Comparison of ENCODE assay signal across 16 mouse cellular contexts in the genomic region with DNA sequence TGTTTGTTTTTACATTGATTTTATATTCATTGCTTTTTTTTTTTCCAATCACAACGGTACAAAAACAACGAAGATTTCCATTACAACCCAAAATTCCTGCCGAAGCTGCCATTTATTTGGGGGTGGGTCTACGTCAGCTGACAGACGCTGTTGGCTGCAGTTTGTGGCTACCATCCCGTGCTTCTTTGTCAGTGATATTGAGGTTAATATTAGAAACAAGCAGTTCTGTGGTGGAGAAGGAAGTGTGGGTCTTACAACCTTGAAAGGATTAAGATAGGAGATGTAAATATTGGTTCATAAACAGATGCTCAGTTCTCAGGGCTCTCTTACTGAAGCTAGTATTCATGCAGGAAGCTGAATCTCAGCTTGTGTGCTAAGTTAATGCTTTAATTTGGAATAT.
"Had no signal": no experiment of that assay in that cellular context is flagged by ENCODE, and none has a peak within 500 bp of the region (broad histone marks: within the 10 kb centered on the region; RNA-seq: fewer than 3 reads in every experiment).

No protein-coding gene starts in this region.

- H3K27ac ChIP-seq: neural tube, embryonic 13.5 days; neural tube, embryonic 15.5 days; stomach, embryonic 15.5 days; stomach, postnatal 0 days had no signal

- H3K27me3 ChIP-seq: neural tube, embryonic 13.5 days; neural tube, embryonic 15.5 days; stomach, embryonic 15.5 days had no signal

- H3K9me3 ChIP-seq: neural tube, embryonic 13.5 days; neural tube, embryonic 15.5 days; stomach, embryonic 15.5 days had no signal

- H3K4me1 ChIP-seq: neural tube, embryonic 13.5 days; neural tube, embryonic 15.5 days; stomach, embryonic 15.5 days had no signal

- H3K4me3 ChIP-seq: neural tube, embryonic 13.5 days; neural tube, embryonic 15.5 days; stomach, embryonic 15.5 days had no signal

- H3K9ac ChIP-seq: neural tube, embryonic 13.5 days; neural tube, embryonic 15.5 days; stomach, embryonic 15.5 days had no signal

- H3K4me2 ChIP-seq: neural tube, embryonic 13.5 days; neural tube, embryonic 15.5 days; stomach, embryonic 15.5 days had no signal

- DNase-seq: retina, postnatal 1 day; right cerebral cortex, adult 18-20 months; right cerebral cortex, postnatal 14 days; right cerebral cortex, postnatal 25 days; right cerebral cortex, postnatal 4 days; spleen, adult 18-20 months; thymus, adult 18-20 months; thymus, adult 2 months; thymus, postnatal 14 days; thymus, postnatal 25 days; thymus, postnatal 36 days; thymus, postnatal 4 days had no signal
